Mouse (Mus musculus) heart, adult 2 months (tissue): ENCODE data around the gene Fstl1. TPM values are rescaled to one million over a fixed set of nuclear protein-coding genes. Genes with fewer than 3 reads are reported as not detected.

Experiments used
- DNase-seq, 2 experiments: peaks; one replicate each; pipeline ENCODE4 v3.0.0; 2021
- H3K27ac ChIP-seq: fragments of 200-600 bp; 2 replicates; pipeline ENCODE4 v1.8.1; 2022
- H3K27me3 ChIP-seq: fragments of 200-500 bp; 2 replicates; pipeline ENCODE4 v1.6.1; 2012; ENCODE audit warnings: mild to moderate bottlenecking, low read length, inconsistent platforms, mixed read lengths; ENCODE audit not compliant: control insufficient read depth, insufficient read depth
- H3K36me3 ChIP-seq: fragments of 200-500 bp; 2 replicates; pipeline ENCODE4 v1.6.1; 2012; ENCODE audit warnings: low read length, inconsistent platforms; ENCODE audit not compliant: control insufficient read depth, insufficient read depth
- H3K4me1 ChIP-seq: fragments of 200-500 bp; 2 replicates; pipeline ENCODE4 v1.6.1; 2011; ENCODE audit warnings: low read length; ENCODE audit not compliant: control insufficient read depth, insufficient read depth
- H3K4me3 ChIP-seq: fragments of 200-600 bp; 2 replicates; pipeline ENCODE4 v1.8.1; 2022
- H3K79me2 ChIP-seq: fragments of 200-500 bp; replicated peaks from 2 replicates; pipeline ENCODE4 v1.6.1; 2012; ENCODE audit warnings: mild to moderate bottlenecking, inconsistent platforms, low read length, moderate library complexity, mixed read lengths; ENCODE audit not compliant: control insufficient read depth, insufficient read depth
- H3K9ac ChIP-seq: fragments of 200-500 bp; 2 replicates; pipeline ENCODE4 v1.6.1; 2012; ENCODE audit warnings: low read depth, mild to moderate bottlenecking, control low read depth, inconsistent platforms, low read length, mixed read lengths
- CTCF ChIP-seq: fragments of 200-600 bp; IDR thresholded peaks from 2 replicates; pipeline ENCODE4 v1.8.1; 2022; ENCODE audit warnings: antibody characterized with exemption, mild to moderate bottlenecking, moderate library complexity
- EP300 ChIP-seq: fragments of 200-500 bp; IDR thresholded peaks from 2 replicates; pipeline ENCODE4 v1.6.1; 2011; ENCODE audit warnings: low read depth, low read length, control low read depth; ENCODE audit not compliant: insufficient read depth
- POLR2A ChIP-seq: fragments of 200-500 bp; IDR thresholded peaks from 2 replicates; pipeline ENCODE4 v1.6.1; 2011; ENCODE audit warnings: mild to moderate bottlenecking, low read depth, low read length, control low read depth; ENCODE audit not compliant: insufficient read depth
- WGBS: fragments of 180-500 bp; shearing (Covaris S2); methylation state at CpG from one replicate; pipeline ENCODE4 v1.1.7; 2018; 5-methylcytosine and 5-hydroxymethylcytosine counted together
- intact Hi-C: fragments of 180-260 bp; cut with DNase I; formaldehyde crosslinking; loops from one replicate; pipeline ENCODE4 v1.15.1; 2025
- polyA plus RNA-seq: library from polyadenylated mRNA; depleted of rRNA; stranded (reverse); fragments of >200 nt; gene quantifications from 2 replicates; pipeline ENCODE4 v1.2.3, GENCODE M21; 2012
- total RNA-seq, 2 experiments: library from RNA; stranded (reverse); gene quantifications; 2 replicates each; pipeline ENCODE4 v1.2.3; 2021

The Fstl1 gene
- total and polyA plus RNA-seq, 3 experiments = 39.7 to 57.6 (median 43.6) TPM

DNA sequence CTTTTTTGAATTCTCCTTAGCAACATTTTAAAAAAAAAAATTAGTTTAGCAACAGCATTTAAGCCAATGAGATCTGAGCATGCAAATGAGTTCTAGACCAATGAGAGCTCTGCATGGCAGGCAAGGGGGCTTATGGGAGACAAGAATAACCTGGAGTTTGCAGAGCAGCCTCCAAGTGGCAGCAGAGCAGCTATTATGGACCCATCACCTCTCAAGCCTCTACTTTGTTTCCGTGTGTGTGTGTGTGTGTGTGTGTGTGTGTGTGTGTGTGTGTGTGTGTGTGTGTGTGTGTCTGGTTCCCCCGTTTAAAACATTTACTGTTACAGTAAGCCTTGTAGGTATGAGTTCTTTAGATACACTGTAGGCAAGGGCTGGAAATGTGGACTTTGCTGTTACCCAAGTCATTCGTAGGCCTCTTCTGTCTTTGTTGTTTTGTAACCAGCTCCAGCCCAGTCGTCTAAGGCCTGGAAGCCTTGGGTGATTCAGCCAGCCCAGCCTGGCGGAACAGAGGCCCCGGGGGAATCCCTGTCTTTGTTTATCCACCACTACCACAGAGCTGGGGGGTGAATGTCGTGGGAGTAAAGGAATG is 37.8 kb downstream of the Fstl1 start:
- Histone ChIP-seq H3K27ac (peak overlapping the region; percentile 72), H3K36me3 (peaks cover 4% of the 10 kb centered on the region), H3K4me1 (peaks cover 14% of the 10 kb centered on the region), H3K27me3 (no peaks in the 10 kb centered on the region), H3K9ac (no peak overlapping the region), H3K4me3 (no peak overlapping the region), H3K79me2 (no peaks in the 10 kb centered on the region)
- peak; percentile 65 to 81 for DNase-seq
- TF ChIP-seq EP300 = peak; percentile 80
- peak; percentile 66 for TF ChIP-seq CTCF
- TF ChIP-seq POLR2A = no peak
- intact Hi-C loops = loop anchor here (2.0 to 10.0 kb wide), 2 partner anchors 52 to 280 kb away; partner anchors contain the start of genes Gtf2e1 and Rabl3
- 20% methylated on average over 7 of the region's 7 CpGs for WGBS

DNA sequence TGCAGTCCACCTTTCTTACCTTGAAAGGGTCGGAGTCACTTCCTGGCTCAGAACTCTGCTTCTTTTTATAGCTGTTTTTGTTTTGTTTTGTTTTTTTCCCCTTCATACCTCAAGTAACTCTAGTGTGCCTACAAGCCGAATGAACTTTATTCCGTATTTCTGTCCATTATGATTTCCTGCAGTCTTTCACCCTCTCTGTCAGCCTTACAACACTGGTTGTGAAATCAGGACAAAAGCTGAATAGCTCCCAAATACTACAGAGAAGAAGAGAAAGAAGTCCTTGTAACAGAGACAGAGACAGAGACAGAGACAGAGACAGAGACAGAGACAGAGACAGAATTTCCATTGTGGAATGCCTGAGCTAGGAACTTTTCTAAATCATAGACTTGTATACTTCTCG is 41.3 kb downstream of the Fstl1 start:
- peaks cover 6% of the 10 kb centered on the region for H3K36me3 ChIP-seq
- no peak for TF ChIP-seq CTCF
- H3K27ac ChIP-seq = no peak overlapping the region

DNA sequence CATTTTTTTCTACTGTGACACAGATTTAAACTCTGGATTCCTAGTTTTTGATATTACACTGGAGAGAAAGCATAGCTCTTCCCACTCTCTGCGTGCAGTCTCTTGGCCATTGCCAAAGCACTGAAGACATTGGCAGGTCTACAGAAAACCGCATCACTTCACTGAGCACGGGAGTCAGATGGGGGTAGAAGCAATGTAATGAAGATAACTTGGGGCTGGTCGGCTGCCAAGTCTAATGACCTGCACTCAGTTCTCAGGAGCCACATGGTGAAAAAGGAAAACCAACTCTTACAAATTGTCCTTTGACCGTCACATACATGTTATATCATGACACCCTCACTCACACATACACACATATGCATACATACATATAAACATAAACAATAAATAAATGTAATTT is 47.3 kb downstream of the Fstl1 start:
- H3K4me3 ChIP-seq = no peak overlapping the region
- 46% methylated on average over 5 of the region's 5 CpGs for WGBS
- peaks cover 2% of the 10 kb centered on the region; the same call in 1 of the 2 replicates for H3K4me1 ChIP-seq
- intact Hi-C loops = no loop called here
- DNase-seq = no peak
- H3K27me3 ChIP-seq = no peaks in the 10 kb centered on the region
- H3K36me3 ChIP-seq = peaks cover 2% of the 10 kb centered on the region; the same call in 1 of the 2 replicates
- no peaks in the 10 kb centered on the region for H3K79me2 ChIP-seq
- TF ChIP-seq POLR2A (no peak), EP300 (no peak), CTCF (no peak)
- no peak overlapping the region for H3K27ac ChIP-seq
- H3K9ac ChIP-seq = no peak overlapping the region

More for the DNA sequence above, 41.3 kb downstream of the Fstl1 start:
- no peak overlapping the region for H3K9ac ChIP-seq
- H3K4me3 ChIP-seq = no peak overlapping the region
- H3K4me1 ChIP-seq = peaks cover 8% of the 10 kb centered on the region
- H3K27me3 ChIP-seq = no peaks in the 10 kb centered on the region
- no peaks in the 10 kb centered on the region for H3K79me2 ChIP-seq
- intact Hi-C loops = loop anchor here (5.0 to 10.0 kb wide), 2 partner anchors 34 to 283 kb away; partner anchors contain the start of genes Gtf2e1 and Rabl3
- no peak for DNase-seq
- 81% methylated on average over 4 of the region's 4 CpGs for WGBS

DNA sequence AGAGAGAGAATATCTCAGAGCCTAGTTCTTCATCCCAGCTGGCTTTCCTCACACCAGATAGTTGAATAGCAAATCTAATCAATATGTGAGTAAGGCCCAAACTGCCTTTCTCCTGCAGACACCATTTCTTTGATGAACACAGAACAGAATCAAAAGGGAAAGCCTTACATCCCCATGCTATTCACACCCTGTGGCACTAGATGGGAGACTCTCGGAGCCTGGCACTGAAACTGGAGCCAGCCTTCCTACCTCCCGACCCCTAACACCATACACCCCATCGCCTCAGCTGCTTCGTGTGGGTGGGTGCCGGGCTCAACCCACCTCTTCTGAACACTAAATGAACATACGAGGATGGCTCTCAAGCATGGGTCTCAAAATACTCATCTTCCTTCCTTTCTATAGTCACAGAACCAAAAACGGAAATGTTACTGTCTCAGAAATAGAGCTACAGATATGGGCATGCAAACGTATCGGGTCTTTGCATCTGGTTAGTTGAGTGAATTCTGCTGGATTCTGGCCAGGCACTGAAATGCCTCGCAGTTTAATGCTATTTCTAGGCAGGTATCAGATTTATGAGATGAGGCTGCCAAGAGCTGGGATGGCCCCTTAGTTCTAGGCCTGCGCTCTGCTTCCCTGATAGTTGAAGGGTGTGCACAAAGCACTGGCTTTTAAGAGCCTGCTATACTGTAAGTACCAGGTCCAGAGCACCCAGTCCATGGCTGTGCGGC is 48.3 kb downstream of the Fstl1 start:
- Histone ChIP-seq H3K79me2 (no peaks in the 10 kb centered on the region), H3K27ac (no peak overlapping the region), H3K4me3 (no peak overlapping the region), H3K36me3 (peaks cover 2% of the 10 kb centered on the region; the same call in 1 of the 2 replicates), H3K4me1 (peaks cover 2% of the 10 kb centered on the region; the same call in 1 of the 2 replicates), H3K27me3 (no peaks in the 10 kb centered on the region), H3K9ac (no peak overlapping the region)
- intact Hi-C loops = no loop called here
- WGBS = 84% methylated on average over 12 of the region's 12 CpGs
- TF ChIP-seq POLR2A = no peak
- no peak for TF ChIP-seq EP300
- TF ChIP-seq CTCF = no peak
- no peak for DNase-seq

DNA sequence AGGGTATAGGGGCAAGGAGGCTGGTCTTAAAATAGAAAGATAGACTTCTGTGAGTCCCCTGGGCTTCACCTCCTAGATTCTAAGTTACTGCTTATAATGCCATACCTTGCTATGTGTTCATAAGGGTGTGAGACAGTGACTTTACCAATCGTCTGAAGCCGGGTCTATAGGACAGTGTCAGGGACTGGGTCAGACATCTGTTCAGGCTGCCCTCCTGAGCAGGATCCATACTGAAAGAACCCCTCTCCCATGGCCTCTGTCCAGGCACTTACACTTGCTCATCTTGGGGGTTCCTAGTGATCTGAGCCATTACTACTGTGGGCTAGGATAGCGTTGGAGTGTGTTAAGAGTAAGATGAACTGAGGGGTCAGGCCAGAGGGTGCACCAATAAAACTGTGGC is 49.6 kb downstream of the Fstl1 start:
- 94% methylated on average over 3 of the region's 3 CpGs for WGBS
- TF ChIP-seq CTCF (no peak), EP300 (no peak), POLR2A (no peak)
- H3K36me3 ChIP-seq = peaks cover 6% of the 10 kb centered on the region
- no peak overlapping the region for H3K4me3 ChIP-seq
- H3K9ac ChIP-seq = no peak overlapping the region
- no peaks in the 10 kb centered on the region; the same call in 1 of the 2 replicates for H3K4me1 ChIP-seq
- no peak for DNase-seq
- no peak overlapping the region for H3K27ac ChIP-seq
- intact Hi-C loops = no loop called here
- H3K79me2 ChIP-seq = no peaks in the 10 kb centered on the region
- no peaks in the 10 kb centered on the region for H3K27me3 ChIP-seq

DNA sequence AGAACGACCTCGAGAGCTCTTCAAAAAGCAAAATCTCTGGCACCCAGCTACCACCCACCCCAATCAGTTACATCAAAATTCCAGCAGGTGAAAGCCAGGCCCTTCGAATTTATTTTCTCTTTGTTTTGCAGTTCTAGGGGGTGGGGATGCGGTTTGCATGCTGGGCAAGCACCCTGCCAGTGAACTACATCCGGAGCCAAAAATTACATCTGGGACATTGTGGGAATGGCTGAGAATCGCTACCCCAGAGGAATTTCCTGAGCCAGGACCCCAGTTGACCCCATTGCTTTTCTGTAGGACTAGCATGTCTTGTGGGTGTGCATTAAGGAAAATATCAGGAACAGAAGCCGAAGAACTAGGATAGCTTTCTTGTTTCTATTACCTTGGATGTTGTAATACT is 54.4 kb downstream of the Fstl1 start:
- peaks cover 4% of the 10 kb centered on the region for H3K4me1 ChIP-seq
- DNase-seq = no peak
- no peaks in the 10 kb centered on the region for H3K79me2 ChIP-seq
- intact Hi-C loops = no loop called here
- H3K36me3 ChIP-seq = peaks cover 7% of the 10 kb centered on the region
- H3K9ac ChIP-seq = no peak overlapping the region
- H3K27ac ChIP-seq = no peak overlapping the region
- peak; percentile 21 for TF ChIP-seq CTCF
- TF ChIP-seq EP300 = no peak
- no peak for TF ChIP-seq POLR2A
- no peaks in the 10 kb centered on the region for H3K27me3 ChIP-seq
- WGBS = 37% methylated on average over 7 of the region's 7 CpGs
- no peak overlapping the region for H3K4me3 ChIP-seq
